Mouse (Mus musculus) heart, adult 2 months (tissue): Measurements from ENCODE around the gene Zfp638. TPM values are rescaled to one million over a fixed set of nuclear protein-coding genes. Genes with fewer than 3 reads are reported as not detected.
"Not testable (repeated sequence)": the region's sequence is repeated elsewhere in the genome, so short reads cannot be mapped to it uniquely, and the experiment has no call there.

Experiments
- DNase-seq, 2 experiments: peaks; one replicate each; pipeline ENCODE4 v3.0.0; 2021
- H3K27ac ChIP-seq: fragments of 200-600 bp; 2 replicates; pipeline ENCODE4 v1.8.1; 2022
- H3K27me3 ChIP-seq: fragments of 200-500 bp; 2 replicates; pipeline ENCODE4 v1.6.1; 2012; ENCODE audit warnings: mild to moderate bottlenecking, low read length, inconsistent platforms, mixed read lengths; ENCODE audit not compliant: control insufficient read depth, insufficient read depth
- H3K36me3 ChIP-seq: fragments of 200-500 bp; 2 replicates; pipeline ENCODE4 v1.6.1; 2012; ENCODE audit warnings: low read length, inconsistent platforms; ENCODE audit not compliant: control insufficient read depth, insufficient read depth
- H3K4me1 ChIP-seq: fragments of 200-500 bp; 2 replicates; pipeline ENCODE4 v1.6.1; 2011; ENCODE audit warnings: low read length; ENCODE audit not compliant: control insufficient read depth, insufficient read depth
- H3K4me3 ChIP-seq: fragments of 200-600 bp; 2 replicates; pipeline ENCODE4 v1.8.1; 2022
- H3K79me2 ChIP-seq: fragments of 200-500 bp; replicated peaks from 2 replicates; pipeline ENCODE4 v1.6.1; 2012; ENCODE audit warnings: mild to moderate bottlenecking, inconsistent platforms, low read length, moderate library complexity, mixed read lengths; ENCODE audit not compliant: control insufficient read depth, insufficient read depth
- H3K9ac ChIP-seq: fragments of 200-500 bp; 2 replicates; pipeline ENCODE4 v1.6.1; 2012; ENCODE audit warnings: low read depth, mild to moderate bottlenecking, control low read depth, inconsistent platforms, low read length, mixed read lengths
- CTCF ChIP-seq: fragments of 200-600 bp; IDR thresholded peaks from 2 replicates; pipeline ENCODE4 v1.8.1; 2022; ENCODE audit warnings: antibody characterized with exemption, mild to moderate bottlenecking, moderate library complexity
- EP300 ChIP-seq: fragments of 200-500 bp; IDR thresholded peaks from 2 replicates; pipeline ENCODE4 v1.6.1; 2011; ENCODE audit warnings: low read depth, low read length, control low read depth; ENCODE audit not compliant: insufficient read depth
- POLR2A ChIP-seq: fragments of 200-500 bp; IDR thresholded peaks from 2 replicates; pipeline ENCODE4 v1.6.1; 2011; ENCODE audit warnings: mild to moderate bottlenecking, low read depth, low read length, control low read depth; ENCODE audit not compliant: insufficient read depth
- WGBS: fragments of 180-500 bp; shearing (Covaris S2); methylation state at CpG from one replicate; pipeline ENCODE4 v1.1.7; 2018; 5-methylcytosine and 5-hydroxymethylcytosine counted together
- intact Hi-C: fragments of 180-260 bp; cut with DNase I; formaldehyde crosslinking; loops from one replicate; pipeline ENCODE4 v1.15.1; 2025
- polyA plus RNA-seq: library from polyadenylated mRNA; depleted of rRNA; stranded (reverse); fragments of >200 nt; gene quantifications from 2 replicates; pipeline ENCODE4 v1.2.3, GENCODE M21; 2012
- total RNA-seq, 2 experiments: library from RNA; stranded (reverse); gene quantifications; 2 replicates each; pipeline ENCODE4 v1.2.3; 2021

The Zfp638 gene
- total and polyA plus RNA-seq, 3 experiments: 7.3 to 55.2 (median 55.0) TPM

DNA sequence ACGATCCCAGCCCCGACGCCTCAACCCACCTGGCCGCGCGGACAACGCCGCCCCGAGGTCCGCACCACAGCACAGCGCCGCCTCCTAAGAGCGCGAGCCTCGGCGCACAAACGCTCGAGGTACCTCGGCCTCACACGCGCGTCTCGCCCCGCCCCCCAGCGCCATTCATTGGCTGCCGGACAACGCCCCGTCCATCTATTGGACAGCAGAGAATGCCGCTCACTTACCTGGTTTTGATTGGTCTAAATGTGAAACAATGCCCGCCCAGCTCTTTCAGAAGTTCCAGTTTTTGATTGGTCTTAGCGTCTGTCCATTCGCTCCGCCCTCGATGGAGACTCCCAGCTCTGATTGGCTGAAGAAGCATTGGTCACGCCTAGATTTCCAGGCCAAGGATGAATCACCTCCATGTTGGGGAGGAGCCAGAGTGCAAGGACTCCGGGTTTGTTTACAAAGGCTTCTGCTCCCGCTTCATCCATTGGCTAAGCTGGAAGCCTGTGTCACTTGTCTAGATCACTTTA lies 35.2 kb upstream of the Zfp638 start, which contains the start of gene Paip2b:
TSS of gene Paip2b (minus strand) at position 136 of the 518 bp plus-strand sequence.
- peaks cover 3% of the 10 kb centered on the region for H3K4me1 ChIP-seq
- no peaks in the 10 kb centered on the region for H3K36me3 ChIP-seq
- peak within 1 kb of the TSS; percentile 90 for H3K27ac ChIP-seq
- peak within 1 kb of the TSS; percentile 76 for H3K9ac ChIP-seq
- intact Hi-C loops: loop anchor here (2.0 to 5.0 kb wide), 3 partner anchors 37 to 86 kb away; partner anchors contain the start of genes Nagk and Tex261
- H3K79me2 ChIP-seq: no peaks in the 10 kb centered on the region
- no peaks in the 10 kb centered on the region for H3K27me3 ChIP-seq
- DNase-seq: peak; percentile 96 to 98
- peak within 1 kb of the TSS; percentile 61 for H3K4me3 ChIP-seq
- under 1% methylated on average over 37 of the region's 37 CpGs for WGBS
- TF ChIP-seq EP300 (0 out of 2 replicates have a peak, but pooled peaks have one; percentile 6), CTCF (peak; percentile 39), POLR2A (peak; percentile 84)

DNA sequence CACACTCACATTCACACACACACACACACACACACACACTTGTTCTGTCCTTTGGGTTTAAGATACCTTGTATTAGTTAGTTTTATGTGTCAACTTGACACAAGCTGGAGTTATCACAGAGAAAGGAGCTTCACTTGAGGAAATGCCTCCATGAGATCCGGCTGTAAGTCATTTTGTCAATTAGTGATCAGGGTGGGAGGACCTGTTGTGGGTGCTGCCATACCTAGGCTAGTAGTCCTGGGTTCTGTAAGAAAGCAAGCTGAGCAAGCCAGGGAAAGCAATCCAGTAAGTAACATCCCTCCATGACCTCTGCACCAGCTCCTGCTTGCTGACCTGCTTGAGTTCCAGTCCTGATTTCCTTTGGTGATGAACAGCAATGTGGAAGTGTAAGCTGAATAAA lies 34.5 kb upstream of the Zfp638 start:
- not testable (repeated sequence) for H3K9ac ChIP-seq, DNase-seq, H3K36me3 ChIP-seq, H3K79me2 ChIP-seq, H3K4me1 ChIP-seq, H3K4me3 ChIP-seq, H3K27me3 ChIP-seq
- intact Hi-C loops: loop anchor here (5.0 kb wide), 2 partner anchors 55 to 85 kb away; partner anchors contain the start of gene Tex261
- 51% methylated on average over 1 of the region's 1 CpGs for WGBS
- peak overlapping the region; percentile 90 for H3K27ac ChIP-seq

DNA sequence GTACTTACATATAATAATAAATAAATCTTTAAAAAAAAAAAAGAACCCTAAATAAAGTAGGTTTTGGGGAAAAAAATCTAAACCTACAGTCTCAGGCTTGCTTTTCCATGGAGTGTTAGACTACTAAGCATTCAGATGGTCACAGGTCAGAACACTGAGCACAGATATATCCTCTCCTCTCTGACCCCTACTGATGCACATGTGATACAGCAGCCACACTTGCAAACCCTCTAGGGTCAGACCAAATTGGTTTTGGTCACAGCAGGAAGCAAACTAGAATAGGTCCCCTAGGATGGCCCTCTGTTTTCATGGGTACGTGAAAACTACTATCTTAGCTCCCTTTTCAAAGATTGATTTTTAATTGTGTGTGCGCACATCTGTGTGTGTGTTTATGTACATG lies 30.1 kb upstream of the Zfp638 start:
- H3K36me3 ChIP-seq: no peaks in the 10 kb centered on the region
- H3K79me2 ChIP-seq: no peaks in the 10 kb centered on the region
- intact Hi-C loops: no loop called here
- no peak overlapping the region for H3K4me3 ChIP-seq
- TF ChIP-seq EP300: no peak
- TF ChIP-seq CTCF: no peak
- TF ChIP-seq POLR2A: no peak
- 91% methylated on average over 2 of the region's 2 CpGs for WGBS
- no peaks in the 10 kb centered on the region for H3K27me3 ChIP-seq
- H3K27ac ChIP-seq: no peak overlapping the region
- H3K9ac ChIP-seq: no peak overlapping the region
- no peaks in the 10 kb centered on the region for H3K4me1 ChIP-seq
- DNase-seq: no peak

DNA sequence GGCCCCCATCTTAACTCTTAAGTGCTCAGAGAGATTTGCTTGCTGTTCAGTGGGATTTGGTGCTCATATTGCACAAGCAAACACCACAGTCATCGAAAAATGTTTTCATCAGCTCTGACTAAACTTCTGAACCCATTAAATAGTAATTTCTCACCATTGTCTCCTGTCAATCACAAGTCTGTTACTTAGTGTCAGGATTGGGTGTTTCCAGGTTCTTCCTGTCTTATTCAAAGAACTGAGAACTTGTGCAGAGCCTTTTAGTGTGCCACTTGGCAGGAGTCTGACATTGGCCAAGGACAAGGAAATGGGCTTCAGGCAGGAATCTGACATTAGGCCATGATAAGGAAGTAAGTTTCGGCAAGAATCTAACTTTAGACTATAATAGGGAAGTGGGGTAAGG lies 28.9 kb upstream of the Zfp638 start:
- H3K9ac ChIP-seq: no peak overlapping the region
- H3K27me3 ChIP-seq: no peaks in the 10 kb centered on the region
- no peak overlapping the region for H3K27ac ChIP-seq
- H3K4me3 ChIP-seq: no peak overlapping the region
- WGBS: 36% methylated on average over 2 of the region's 2 CpGs
- H3K36me3 ChIP-seq: no peaks in the 10 kb centered on the region
- intact Hi-C loops: no loop called here
- TF ChIP-seq POLR2A (no peak), EP300 (no peak), CTCF (no peak)
- H3K4me1 ChIP-seq: no peaks in the 10 kb centered on the region
- DNase-seq: no peak
- H3K79me2 ChIP-seq: no peaks in the 10 kb centered on the region

DNA sequence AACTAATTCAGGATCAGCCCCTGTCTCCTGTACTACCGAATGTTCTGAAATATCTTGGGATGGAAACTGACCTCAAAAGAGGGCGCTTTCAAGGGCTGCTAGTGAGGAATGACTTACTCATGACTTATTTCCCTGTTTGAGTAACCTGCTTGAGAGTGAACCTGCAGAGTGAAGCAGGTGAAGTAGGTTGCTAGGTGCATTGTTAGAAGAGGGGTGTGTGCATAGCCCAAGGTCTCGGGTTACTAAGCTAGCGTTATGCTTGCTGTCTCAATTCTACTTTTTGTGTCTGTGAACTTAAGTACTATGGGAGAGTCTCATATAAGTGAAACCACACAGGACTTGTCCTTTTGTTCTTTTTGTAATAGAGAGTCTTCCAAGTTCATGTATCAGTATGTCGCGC lies 26.8 kb upstream of the Zfp638 start:
- DNase-seq: no peak
- Histone ChIP-seq H3K4me1 (no peaks in the 10 kb centered on the region), H3K4me3 (no peak overlapping the region), H3K27ac (no peak overlapping the region), H3K79me2 (no peaks in the 10 kb centered on the region), H3K36me3 (no peaks in the 10 kb centered on the region), H3K27me3 (no peaks in the 10 kb centered on the region), H3K9ac (no peak overlapping the region)
- WGBS: 90% methylated on average over 6 of the region's 6 CpGs
- intact Hi-C loops: no loop called here
- no peak for TF ChIP-seq EP300
- TF ChIP-seq POLR2A: no peak
- TF ChIP-seq CTCF: no peak

DNA sequence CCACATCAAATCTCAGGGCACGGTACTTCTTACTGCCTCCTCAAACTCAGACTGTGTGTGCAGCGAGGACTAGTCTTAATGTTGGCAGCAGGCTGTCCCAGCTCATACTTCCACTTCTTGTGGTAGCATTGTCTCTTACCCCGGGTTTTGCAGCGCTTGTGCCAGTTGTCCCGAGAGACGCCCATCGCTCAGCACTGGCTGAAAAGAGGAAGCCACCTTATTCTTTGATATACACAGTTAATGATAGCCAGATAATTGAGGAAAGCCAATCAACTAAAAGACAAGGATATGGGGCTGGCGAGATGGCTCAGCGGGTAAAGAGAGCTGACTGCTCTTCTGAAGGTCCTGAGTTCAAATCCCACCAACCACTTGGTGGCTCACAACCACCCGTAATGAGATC lies 22.0 kb upstream of the Zfp638 start:
- Histone ChIP-seq H3K4me3 (no peak overlapping the region), H3K36me3 (no peaks in the 10 kb centered on the region), H3K9ac (no peak overlapping the region), H3K79me2 (no peaks in the 10 kb centered on the region), H3K27me3 (no peaks in the 10 kb centered on the region), H3K27ac (no peak overlapping the region), H3K4me1 (no peaks in the 10 kb centered on the region)
- no peak for DNase-seq
- WGBS: 87% methylated on average over 10 of the region's 10 CpGs
- intact Hi-C loops: no loop called here
- TF ChIP-seq CTCF (no peak), EP300 (no peak), POLR2A (no peak)
